Mouse (Mus musculus) cerebellum, adult 2 months (tissue): ENCODE data around the gene Smurf2. TPM values are rescaled to one million over a fixed set of nuclear protein-coding genes. Genes with fewer than 3 reads are reported as not detected.

Experiments used
- DNase-seq, 2 experiments: peaks; one replicate each; pipeline ENCODE4 v3.0.0; 2021
- H3K27ac ChIP-seq: fragments of 200-500 bp; 2 replicates; pipeline ENCODE4 v1.5.1; 2012; ENCODE audit warnings: low read length, control low read depth, inconsistent platforms; ENCODE audit not compliant: insufficient read depth
- H3K27me3 ChIP-seq: fragments of 200-500 bp; 2 replicates; pipeline ENCODE4 v1.6.1; 2012; ENCODE audit warnings: inconsistent platforms, mild to moderate bottlenecking, low read length, moderate library complexity; ENCODE audit not compliant: control insufficient read depth, insufficient read depth
- H3K4me1 ChIP-seq: fragments of 200-500 bp; 2 replicates; pipeline ENCODE4 v1.6.1; 2011; ENCODE audit warnings: low read length; ENCODE audit not compliant: control insufficient read depth, insufficient read depth
- H3K4me3 ChIP-seq: fragments of 200-500 bp; replicated peaks from 2 replicates; pipeline ENCODE3; 2011; ENCODE audit warnings: mild to moderate bottlenecking, low read depth, low read length, control low read depth; ENCODE audit not compliant: insufficient read depth
- CTCF ChIP-seq: fragments of 200-500 bp; IDR thresholded peaks from 2 replicates; pipeline ENCODE4 v1.5.1; 2011; ENCODE audit warnings: low read depth, mild to moderate bottlenecking, control low read depth, low read length, moderate library complexity, borderline replicate concordance; ENCODE audit not compliant: insufficient read depth
- POLR2A ChIP-seq: fragments of 200-500 bp; IDR thresholded peaks from 2 replicates; pipeline ENCODE4 v1.6.1; 2011; ENCODE audit warnings: low read length, control low read depth, borderline replicate concordance; ENCODE audit not compliant: insufficient read depth
- WGBS: fragments of 180-500 bp; shearing (Covaris S2); methylation state at CpG from one replicate; pipeline ENCODE4 v1.1.7; 2018; 5-methylcytosine and 5-hydroxymethylcytosine counted together
- polyA plus RNA-seq: library from polyadenylated mRNA; depleted of rRNA; stranded (reverse); fragments of >200 nt; gene quantifications from 2 replicates; pipeline ENCODE4 v1.2.3, GENCODE M21; 2012

Smurf2 gene
- polyA plus RNA-seq, 1 experiment, result 16.3 TPM

DNA sequence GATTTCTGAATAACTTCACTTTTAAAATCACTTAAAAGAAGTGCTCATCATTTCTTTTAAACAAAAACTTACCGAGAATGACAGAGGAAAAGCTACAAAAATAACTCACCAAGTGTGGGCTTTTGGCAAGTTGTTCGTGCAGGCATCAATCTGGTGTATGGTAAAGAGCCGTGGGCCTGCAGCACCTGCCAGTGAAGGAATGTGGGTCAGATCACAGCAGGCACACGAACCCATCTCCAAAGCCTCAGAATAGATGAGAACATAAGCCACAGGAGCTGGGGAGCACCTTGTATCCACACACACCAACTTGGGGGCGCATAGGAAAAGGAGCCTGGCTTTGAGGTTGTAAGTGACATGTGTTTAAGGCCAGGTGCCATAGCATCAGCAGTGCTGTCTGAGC, 97.6 kb downstream of the Smurf2 start:
- peaks cover 52% of the 10 kb centered on the region for H3K4me1 ChIP-seq
- no peak overlapping the region for H3K4me3 ChIP-seq
- 7% methylated on average over 5 of the region's 5 CpGs for WGBS
- peak; percentile 91 to 98 for DNase-seq
- TF ChIP-seq POLR2A (no peak), CTCF (no peak)
- no peaks in the 10 kb centered on the region for H3K27me3 ChIP-seq
- H3K27ac ChIP-seq, result peak overlapping the region; percentile 98

DNA sequence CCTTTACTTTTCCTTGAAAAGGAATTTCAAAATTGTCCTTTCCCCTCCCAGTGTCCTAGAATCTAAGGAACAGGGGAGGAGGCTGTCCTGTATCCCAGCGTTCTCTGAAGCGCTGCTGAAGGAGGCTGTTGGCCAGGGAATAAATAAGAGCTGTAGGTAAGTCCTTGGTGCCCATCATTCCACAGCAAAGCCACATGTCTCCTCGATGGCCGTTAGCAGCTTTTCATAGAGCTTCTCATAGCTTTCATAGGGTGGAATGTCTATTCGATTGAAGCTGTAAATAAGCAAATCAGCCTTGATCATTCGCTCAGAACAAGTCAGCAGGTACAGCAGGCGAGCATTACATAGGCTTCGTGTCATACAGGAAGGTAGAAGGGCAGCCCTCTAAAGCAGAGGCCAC, 98.0 kb downstream of the Smurf2 start:
- 12% methylated on average over 8 of the region's 8 CpGs for WGBS
- Histone ChIP-seq H3K27me3 (no peaks in the 10 kb centered on the region), H3K4me1 (peaks cover 56% of the 10 kb centered on the region), H3K4me3 (no peak overlapping the region), H3K27ac (peak overlapping the region; percentile 92)
- DNase-seq, result peak in 1 of 2 experiments; percentile 74
- TF ChIP-seq POLR2A (no peak), CTCF (no peak)

DNA sequence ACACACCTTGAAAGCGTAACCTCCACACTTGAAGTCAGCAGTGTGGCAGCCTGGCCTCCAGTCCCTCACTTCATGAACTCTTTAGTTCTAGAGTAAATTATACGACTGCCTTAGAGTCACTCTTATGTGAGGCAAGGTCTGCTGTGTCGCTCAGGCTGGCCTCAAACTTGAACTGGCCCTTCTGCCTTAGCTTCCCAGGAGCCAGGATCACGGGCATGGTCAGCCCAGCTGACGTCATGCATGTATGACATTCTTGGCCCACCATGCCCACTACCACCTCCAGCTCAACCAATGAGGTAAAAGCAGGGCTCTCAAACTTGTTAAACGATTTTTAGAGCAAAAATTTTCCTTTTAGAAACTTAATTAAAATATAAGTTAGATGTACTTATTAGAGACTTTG, 99.1 kb downstream of the Smurf2 start:
- TF ChIP-seq POLR2A (no peak), CTCF (no peak)
- no peaks in the 10 kb centered on the region for H3K27me3 ChIP-seq
- peak; percentile 40 to 51 for DNase-seq
- 40% methylated on average over 6 of the region's 6 CpGs for WGBS
- peak overlapping the region; percentile 89 for H3K27ac ChIP-seq
- H3K4me3 ChIP-seq, result no peak overlapping the region
- H3K4me1 ChIP-seq, result peaks cover 67% of the 10 kb centered on the region

DNA sequence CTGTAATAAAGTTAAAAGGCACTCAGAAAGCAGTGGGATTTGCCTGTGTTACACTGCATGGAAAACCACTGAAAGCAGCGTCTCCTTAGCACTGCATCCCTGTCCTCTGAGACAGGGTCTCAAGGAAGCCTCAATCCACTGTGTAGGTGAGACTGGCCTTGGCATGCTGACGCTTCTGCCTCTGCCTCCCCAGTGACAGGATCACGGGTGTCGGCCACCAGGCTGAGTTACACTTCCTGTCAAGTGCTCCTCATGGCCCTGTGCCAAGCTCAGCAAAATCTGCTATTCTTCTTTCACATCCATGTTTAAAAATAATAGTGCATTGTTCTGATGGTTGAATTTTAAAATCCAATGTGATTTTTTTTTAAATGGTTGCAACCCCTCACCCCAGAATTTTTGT, 99.5 kb downstream of the Smurf2 start:
- H3K27ac ChIP-seq, result peak overlapping the region; percentile 89
- TF ChIP-seq CTCF, result no peak
- TF ChIP-seq POLR2A, result no peak
- peak; percentile 60 for DNase-seq
- 20% methylated on average over 4 of the region's 4 CpGs for WGBS
- no peak overlapping the region for H3K4me3 ChIP-seq
- peaks cover 72% of the 10 kb centered on the region for H3K4me1 ChIP-seq
- H3K27me3 ChIP-seq, result no peaks in the 10 kb centered on the region

DNA sequence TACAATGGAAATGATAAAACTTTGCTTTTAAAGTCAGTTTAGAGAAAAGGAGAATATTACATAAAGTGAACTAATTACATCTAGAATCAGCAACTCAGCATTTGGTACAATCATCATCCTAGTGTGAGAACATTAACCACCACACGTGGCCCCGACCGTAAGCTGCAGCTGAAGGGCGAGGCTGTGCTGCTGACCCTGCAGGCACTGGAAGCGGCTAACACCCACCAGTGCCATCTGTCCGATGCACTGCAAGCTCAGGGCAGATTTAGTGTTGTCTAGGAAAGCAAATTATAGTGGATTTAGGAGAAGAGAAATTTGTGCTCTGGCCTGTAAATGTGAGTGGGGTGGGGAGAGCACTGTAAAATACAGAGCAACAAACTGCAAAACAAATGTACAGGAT, 100.3 kb downstream of the Smurf2 start:
- peak; percentile 62 to 69 for DNase-seq
- Histone ChIP-seq H3K4me3 (no peak overlapping the region), H3K4me1 (peaks cover 77% of the 10 kb centered on the region), H3K27ac (peak overlapping the region; percentile 89), H3K27me3 (no peaks in the 10 kb centered on the region)
- no peak for TF ChIP-seq POLR2A
- WGBS, result 14% methylated on average over 6 of the region's 6 CpGs

DNA sequence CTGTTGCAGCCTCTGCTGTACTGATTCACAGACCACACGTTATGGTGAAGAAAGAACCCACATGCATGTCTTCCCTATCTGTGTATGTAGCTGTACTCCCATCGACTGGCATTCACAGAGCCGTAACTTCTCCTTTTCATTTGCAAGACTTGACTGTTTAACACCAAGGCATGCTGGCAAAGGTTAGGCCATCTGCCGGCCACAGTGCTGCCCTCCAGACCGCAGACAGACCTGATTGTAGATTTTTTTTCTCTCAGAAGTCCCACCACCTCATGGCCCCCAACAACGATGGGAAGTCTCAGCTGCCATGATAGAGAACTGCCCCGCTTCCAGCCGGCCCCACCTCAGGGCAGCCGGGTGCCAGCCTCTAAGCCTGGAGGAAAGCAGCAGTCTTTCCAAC, 100.9 kb downstream of the Smurf2 start:
- H3K27me3 ChIP-seq, result no peaks in the 10 kb centered on the region
- no peak overlapping the region for H3K4me3 ChIP-seq
- TF ChIP-seq CTCF, result 0 out of 2 replicates have a peak, but pooled peaks have one; percentile 8
- TF ChIP-seq POLR2A, result no peak
- H3K4me1 ChIP-seq, result peaks cover 79% of the 10 kb centered on the region
- WGBS, result 10% methylated on average over 9 of the region's 9 CpGs
- DNase-seq, result peak; percentile 64 to 69
- peak overlapping the region; percentile 96 for H3K27ac ChIP-seq

DNA sequence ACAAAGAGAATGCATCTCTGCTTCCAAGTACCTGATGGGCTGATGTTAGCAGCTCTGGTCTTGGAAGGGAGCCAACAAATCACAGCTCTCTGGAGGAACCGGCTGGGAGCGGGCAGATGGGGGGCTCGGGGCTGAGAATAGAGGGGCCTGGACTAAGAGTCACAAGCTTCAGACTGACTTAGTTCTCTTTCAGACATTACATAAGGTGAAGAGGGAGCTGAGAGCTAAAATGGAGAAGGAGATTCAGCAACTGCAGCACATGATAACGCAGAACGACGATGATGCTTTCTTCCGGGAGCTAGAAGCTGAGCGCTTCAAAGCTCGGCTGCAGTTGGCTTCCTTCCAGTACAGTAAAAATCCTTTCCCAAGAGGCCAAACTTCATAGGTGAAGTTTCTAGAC, 102.2 kb downstream of the Smurf2 start:
- peak; percentile 45 to 51 for DNase-seq
- TF ChIP-seq CTCF (no peak), POLR2A (no peak)
- H3K4me3 ChIP-seq, result no peak overlapping the region
- peak overlapping the region; percentile 91 for H3K27ac ChIP-seq
- H3K4me1 ChIP-seq, result peaks cover 79% of the 10 kb centered on the region
- WGBS, result 11% methylated on average over 9 of the region's 9 CpGs
- no peaks in the 10 kb centered on the region for H3K27me3 ChIP-seq

DNA sequence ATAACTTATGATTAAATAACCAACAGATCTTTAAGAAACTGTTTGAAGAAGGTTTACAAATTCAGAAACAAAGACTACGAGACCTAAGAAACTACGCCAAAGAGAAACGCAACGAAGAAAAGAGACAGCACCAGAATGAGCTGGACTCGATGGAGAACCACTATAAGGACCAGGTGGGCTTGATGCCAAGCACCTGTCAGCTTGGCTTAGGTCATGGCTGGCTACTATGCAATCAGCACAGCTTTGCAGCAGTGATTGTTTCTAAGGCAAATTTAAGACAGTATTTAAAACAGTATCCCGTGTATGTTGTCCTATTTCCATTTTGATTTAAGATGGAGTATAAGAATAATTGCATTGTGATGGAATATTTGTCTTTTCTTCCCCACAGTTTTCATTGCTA, 102.7 kb downstream of the Smurf2 start:
- Histone ChIP-seq H3K4me3 (no peak overlapping the region), H3K27ac (peak overlapping the region; percentile 91; the same call in 1 of the 2 replicates), H3K4me1 (peaks cover 81% of the 10 kb centered on the region), H3K27me3 (no peaks in the 10 kb centered on the region)
- DNase-seq, result peak; percentile 84 to 90
- WGBS, result 14% methylated on average over 6 of the region's 6 CpGs
- TF ChIP-seq POLR2A, result no peak
